Mouse (Mus musculus) liver, postnatal 0 days (tissue): ENCODE results near the gene Cox8a.

ENCODE experiments used
- CTCF ChIP-seq: sonication (generic); IDR thresholded peaks from 2 replicates; pipeline ENCODE4 v1.5.1; 2016; ENCODE audit warnings: antibody characterized with exemption, low read depth
- EP300 ChIP-seq: IDR thresholded peaks from 2 replicates; pipeline ENCODE4 v1.6.1; 2016; ENCODE audit warnings: antibody characterized with exemption, low read depth, mild to moderate bottlenecking

- no peak for TF ChIP-seq CTCF
- TF ChIP-seq EP300, result no peak
These were observed 28.6 kb upstream of the Cox8a start for GRCm38 (mm10) chr19:7246021-7246420.
